Mouse (Mus musculus): ENCODE measurements around the gene Rhbdl1. TPM values are rescaled to one million over a fixed set of nuclear protein-coding genes. Genes with fewer than 3 reads are reported as not detected.

The Rhbdl1 gene
- polyA plus RNA-seq, 1 experiment from 2014 or later = 3.3 TPM

GRCm38 (mm10) chr17:25840519-25840918 is 3.4 kb upstream of the Rhbdl1 start:
- H3K36me3 ChIP-seq (ENCODE audit: control insufficient read depth, insufficient read depth, low read length) = peaks cover 38% of the 10 kb centered on the region
- no peak overlapping the region for H3K9ac ChIP-seq (ENCODE audit: low read depth, low read length)
- H3K27ac ChIP-seq (replicated peaks; ENCODE audit: low read depth, low read length) = no peak overlapping the region
- no peak for ATAC-seq (ENCODE audit: low read depth)
- no peaks in the 10 kb centered on the region for H3K9me3 ChIP-seq (ENCODE audit: control insufficient read depth, low read length)
- no peak overlapping the region for H3K4me3 ChIP-seq (ENCODE audit: low read depth, low read length)
- no peak overlapping the region for H3K4me2 ChIP-seq (ENCODE audit: low read depth, low read length)
- 93% methylated on average over 6 of the region's 6 CpGs for WGBS
- no peaks in the 10 kb centered on the region for H3K27me3 ChIP-seq (replicated peaks; ENCODE audit: control insufficient read depth, insufficient read depth, low read length)
- peaks cover 14% of the 10 kb centered on the region; the same call in 1 of the 2 replicates for H3K4me1 ChIP-seq (ENCODE audit: control insufficient read depth, insufficient read depth, low read length)
- DNase-seq (ENCODE audit: low spot score) = no peak

GRCm38 (mm10) chr17:25839455-25840235 is 2.5 kb upstream of the Rhbdl1 start:
- H3K4me1 ChIP-seq (ENCODE audit: control insufficient read depth, insufficient read depth, low read length) = peaks cover 20% of the 10 kb centered on the region
- WGBS = 81% methylated on average over 14 of the region's 14 CpGs
- peaks cover 38% of the 10 kb centered on the region for H3K36me3 ChIP-seq (ENCODE audit: control insufficient read depth, insufficient read depth, low read length)
- H3K4me3 ChIP-seq (ENCODE audit: low read depth, low read length) = no peak overlapping the region
- no peak overlapping the region for H3K9ac ChIP-seq (ENCODE audit: low read depth, low read length)
- no peak for DNase-seq (ENCODE audit: low spot score)
- no peak for ATAC-seq (ENCODE audit: low read depth)
- no peak overlapping the region for H3K27ac ChIP-seq (replicated peaks; ENCODE audit: low read depth, low read length)
- H3K27me3 ChIP-seq (replicated peaks; ENCODE audit: control insufficient read depth, insufficient read depth, low read length) = no peaks in the 10 kb centered on the region
- no peaks in the 10 kb centered on the region for H3K9me3 ChIP-seq (ENCODE audit: control insufficient read depth, low read length)
- H3K4me2 ChIP-seq (ENCODE audit: low read depth, low read length) = no peak overlapping the region

GRCm38 (mm10) chr17:25838904-25839303 is 1.8 kb upstream of the Rhbdl1 start:
- Histone ChIP-seq H3K4me2 (ENCODE audit: low read depth, low read length) (no peak overlapping the region), H3K4me3 (ENCODE audit: low read depth, low read length) (no peak overlapping the region), H3K27me3 (replicated peaks; ENCODE audit: control insufficient read depth, insufficient read depth, low read length) (no peaks in the 10 kb centered on the region), H3K36me3 (ENCODE audit: control insufficient read depth, insufficient read depth, low read length) (peaks cover 38% of the 10 kb centered on the region), H3K4me1 (ENCODE audit: control insufficient read depth, insufficient read depth, low read length) (peaks cover 27% of the 10 kb centered on the region), H3K9ac (ENCODE audit: low read depth, low read length) (no peak overlapping the region), H3K9me3 (ENCODE audit: control insufficient read depth, low read length) (no peaks in the 10 kb centered on the region), H3K27ac (replicated peaks; ENCODE audit: low read depth, low read length) (no peak overlapping the region)
- 87% methylated on average over 4 of the region's 4 CpGs for WGBS
- ATAC-seq (ENCODE audit: low read depth) = no peak
- no peak for DNase-seq (ENCODE audit: low spot score)

- WGBS = 34% methylated on average over 3 of the region's 3 CpGs
- peaks cover 38% of the 10 kb centered on the region for H3K36me3 ChIP-seq (ENCODE audit: control insufficient read depth, insufficient read depth, low read length)
- DNase-seq (ENCODE audit: low spot score) = no peak
Measured at GRCm38 (mm10) chr17:25837533-25837932, 438 bp upstream of the Rhbdl1 start.

GRCm38 (mm10) chr17:25836397-25837075 is 559 bp downstream of the Rhbdl1 start:
- Histone ChIP-seq H3K4me3 (ENCODE audit: low read depth, low read length) (peak overlapping the region; percentile 44), H3K9ac (ENCODE audit: low read depth, low read length) (peak overlapping the region; percentile 67), H3K27me3 (replicated peaks; ENCODE audit: control insufficient read depth, insufficient read depth, low read length) (no peaks in the 10 kb centered on the region), H3K4me2 (ENCODE audit: low read depth, low read length) (peak overlapping the region; percentile 88), H3K9me3 (ENCODE audit: control insufficient read depth, low read length) (no peaks in the 10 kb centered on the region), H3K36me3 (ENCODE audit: control insufficient read depth, insufficient read depth, low read length) (peaks cover 31% of the 10 kb centered on the region), H3K4me1 (ENCODE audit: control insufficient read depth, insufficient read depth, low read length) (peaks cover 26% of the 10 kb centered on the region), H3K27ac (replicated peaks; ENCODE audit: low read depth, low read length) (peak overlapping the region; percentile 44)
- 26% methylated on average over 12 of the region's 23 CpGs for WGBS
- DNase-seq (ENCODE audit: low spot score) (no peak), ATAC-seq (ENCODE audit: low read depth) (no peak)

More at GRCm38 (mm10) chr17:25837533-25837932, 438 bp upstream of the Rhbdl1 start:
- H3K27ac ChIP-seq (replicated peaks; ENCODE audit: low read depth, low read length) = no peak overlapping the region; the same call in 1 of the 2 replicates
- H3K4me2 ChIP-seq (ENCODE audit: low read depth, low read length) = peak overlapping the region; percentile 88
- H3K9me3 ChIP-seq (ENCODE audit: control insufficient read depth, low read length) = no peaks in the 10 kb centered on the region
- peak overlapping the region; percentile 44; the same call in 1 of the 2 replicates for H3K4me3 ChIP-seq (ENCODE audit: low read depth, low read length)
- peaks cover 20% of the 10 kb centered on the region for H3K4me1 ChIP-seq (ENCODE audit: control insufficient read depth, insufficient read depth, low read length)
- H3K27me3 ChIP-seq (replicated peaks; ENCODE audit: control insufficient read depth, insufficient read depth, low read length) = no peaks in the 10 kb centered on the region
- H3K9ac ChIP-seq (ENCODE audit: low read depth, low read length) = peak overlapping the region; percentile 67
- ATAC-seq (ENCODE audit: low read depth) = no peak

- DNase-seq (ENCODE audit: low spot score) (no peak), ATAC-seq (ENCODE audit: low read depth) (no peak)
- Histone ChIP-seq H3K9me3 (ENCODE audit: control insufficient read depth, low read length) (no peaks in the 10 kb centered on the region), H3K4me2 (ENCODE audit: low read depth, low read length) (peak overlapping the region; percentile 88; the same call in 1 of the 2 replicates), H3K9ac (ENCODE audit: low read depth, low read length) (no peak overlapping the region), H3K27me3 (replicated peaks; ENCODE audit: control insufficient read depth, insufficient read depth, low read length) (no peaks in the 10 kb centered on the region), H3K4me3 (ENCODE audit: low read depth, low read length) (no peak overlapping the region), H3K4me1 (ENCODE audit: control insufficient read depth, insufficient read depth, low read length) (peaks cover 33% of the 10 kb centered on the region), H3K36me3 (ENCODE audit: control insufficient read depth, insufficient read depth, low read length) (peaks cover 31% of the 10 kb centered on the region), H3K27ac (replicated peaks; ENCODE audit: low read depth, low read length) (no peak overlapping the region)
- WGBS = 90% methylated on average over 16 of the region's 16 CpGs
Measured at GRCm38 (mm10) chr17:25835816-25836215, 1.3 kb downstream of the Rhbdl1 start.

GRCm38 (mm10) chr17:25835301-25835700 is 1.8 kb downstream of the Rhbdl1 start:
- no peak overlapping the region for H3K9ac ChIP-seq (ENCODE audit: low read depth, low read length)
- H3K4me2 ChIP-seq (ENCODE audit: low read depth, low read length) = peak overlapping the region; percentile 86; the same call in 1 of the 2 replicates
- no peak overlapping the region for H3K4me3 ChIP-seq (ENCODE audit: low read depth, low read length)
- 90% methylated on average over 7 of the region's 7 CpGs for WGBS
- no peak overlapping the region for H3K27ac ChIP-seq (replicated peaks; ENCODE audit: low read depth, low read length)
- no peak for ATAC-seq (ENCODE audit: low read depth)
- peaks cover 38% of the 10 kb centered on the region for H3K4me1 ChIP-seq (ENCODE audit: control insufficient read depth, insufficient read depth, low read length)
- H3K9me3 ChIP-seq (ENCODE audit: control insufficient read depth, low read length) = no peaks in the 10 kb centered on the region
- peaks cover 31% of the 10 kb centered on the region for H3K36me3 ChIP-seq (ENCODE audit: control insufficient read depth, insufficient read depth, low read length)
- no peaks in the 10 kb centered on the region for H3K27me3 ChIP-seq (replicated peaks; ENCODE audit: control insufficient read depth, insufficient read depth, low read length)
- no peak for DNase-seq (ENCODE audit: low spot score)

GRCm38 (mm10) chr17:25834595-25835222 is 2.4 kb downstream of the Rhbdl1 start:
- DNase-seq (ENCODE audit: low spot score) (no peak), ATAC-seq (ENCODE audit: low read depth) (no peak)
- Histone ChIP-seq H3K4me1 (ENCODE audit: control insufficient read depth, insufficient read depth, low read length) (peaks cover 41% of the 10 kb centered on the region), H3K36me3 (ENCODE audit: control insufficient read depth, insufficient read depth, low read length) (peaks cover 31% of the 10 kb centered on the region), H3K27ac (replicated peaks; ENCODE audit: low read depth, low read length) (no peak overlapping the region), H3K4me3 (ENCODE audit: low read depth, low read length) (peak overlapping the region; percentile 87), H3K27me3 (replicated peaks; ENCODE audit: control insufficient read depth, insufficient read depth, low read length) (no peaks in the 10 kb centered on the region), H3K9me3 (ENCODE audit: control insufficient read depth, low read length) (no peaks in the 10 kb centered on the region), H3K4me2 (ENCODE audit: low read depth, low read length) (peak overlapping the region; percentile 86), H3K9ac (ENCODE audit: low read depth, low read length) (peak overlapping the region; percentile 90)
- 84% methylated on average over 10 of the region's 12 CpGs for WGBS

Measured in embryonic facial prominence, embryonic 14.5 days (tissue).